Mouse (Mus musculus): ENCODE measurements around the gene Stpg4. TPM values are rescaled to one million over a fixed set of nuclear protein-coding genes. Genes with fewer than 3 reads are reported as not detected.

Gene Stpg4
- polyA plus RNA-seq, 1 experiment, result not detected

DNA sequence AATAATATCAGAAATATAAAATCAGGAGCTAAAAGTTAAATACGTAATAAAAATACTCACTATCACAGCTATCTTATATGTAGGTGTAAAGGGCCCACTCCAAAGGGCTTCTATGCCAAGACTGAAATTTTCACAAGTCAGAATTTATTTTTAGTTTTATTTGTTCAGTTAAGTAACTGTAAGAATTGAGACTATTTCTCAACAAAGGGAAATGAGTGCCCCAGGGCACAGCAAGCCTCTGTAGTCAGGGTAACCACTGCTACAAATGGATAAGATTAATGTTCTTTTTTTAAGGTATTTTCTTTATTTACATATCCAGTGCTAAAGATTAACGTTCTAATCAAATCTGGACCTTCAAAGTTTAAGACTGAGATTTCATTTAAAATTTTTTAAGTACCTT is 11.9 kb upstream of the Stpg4 start:
- Histone ChIP-seq H3K4me1 (ENCODE audit: control insufficient read depth) (peaks cover 27% of the 10 kb centered on the region), H3K4me3 (replicated peaks) (no peak overlapping the region), H3K36me3 (ENCODE audit: control insufficient read depth) (peaks cover 73% of the 10 kb centered on the region), H3K27me3 (ENCODE audit: control insufficient read depth) (no peaks in the 10 kb centered on the region), H3K9me3 (ENCODE audit: control insufficient read depth, low read length) (no peaks in the 10 kb centered on the region)
- TF ChIP-seq TAL1 (IDR thresholded peaks at IDR 0.05; ENCODE audit: low read length) (no peak), GATA1 (IDR thresholded peaks at IDR 0.05; ENCODE audit: low read length) (no peak)

GRCm38 (mm10) chr17:87433929-87434328 is 6.4 kb upstream of the Stpg4 start:
- no peaks in the 10 kb centered on the region for H3K27me3 ChIP-seq (ENCODE audit: control insufficient read depth)
- no peak overlapping the region for H3K4me3 ChIP-seq (replicated peaks)
- peaks cover 84% of the 10 kb centered on the region for H3K36me3 ChIP-seq (ENCODE audit: control insufficient read depth)
- H3K4me1 ChIP-seq (ENCODE audit: control insufficient read depth), result peaks cover 10% of the 10 kb centered on the region
- no peak for TF ChIP-seq TAL1 (IDR thresholded peaks at IDR 0.05; ENCODE audit: low read length)
- no peak for TF ChIP-seq GATA1 (IDR thresholded peaks at IDR 0.05; ENCODE audit: low read length)
- H3K9me3 ChIP-seq (ENCODE audit: control insufficient read depth, low read length), result no peaks in the 10 kb centered on the region

GRCm38 (mm10) chr17:87432743-87433142 is 5.2 kb upstream of the Stpg4 start:
- Histone ChIP-seq H3K27me3 (ENCODE audit: control insufficient read depth) (no peaks in the 10 kb centered on the region), H3K36me3 (ENCODE audit: control insufficient read depth) (peaks cover 77% of the 10 kb centered on the region), H3K4me1 (ENCODE audit: control insufficient read depth) (peaks cover 7% of the 10 kb centered on the region), H3K9me3 (ENCODE audit: control insufficient read depth, low read length) (no peaks in the 10 kb centered on the region), H3K4me3 (replicated peaks) (no peak overlapping the region)
- no peak for TF ChIP-seq GATA1 (IDR thresholded peaks at IDR 0.05; ENCODE audit: low read length)
- no peak for TF ChIP-seq TAL1 (IDR thresholded peaks at IDR 0.05; ENCODE audit: low read length)

DNA sequence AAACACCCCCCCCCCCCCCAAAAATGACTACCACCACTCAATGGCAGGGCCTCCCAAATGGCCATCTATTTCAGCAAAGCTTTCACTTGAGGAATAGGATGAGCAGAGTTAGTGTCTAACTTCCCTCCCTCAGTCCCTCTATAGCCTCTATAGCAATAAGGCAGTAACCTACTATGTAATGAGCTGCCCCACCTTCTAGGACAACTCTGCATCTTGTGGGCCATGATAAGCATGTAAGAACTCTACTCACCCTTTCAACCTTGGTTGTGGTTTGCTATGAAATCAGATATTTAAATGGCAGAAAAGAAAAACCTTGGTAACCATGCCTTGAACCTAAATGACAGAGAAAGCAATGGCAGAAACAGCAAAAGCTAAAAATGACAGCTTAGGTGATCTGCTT is 4.8 kb upstream of the Stpg4 start:
- H3K9me3 ChIP-seq (ENCODE audit: control insufficient read depth, low read length), result no peaks in the 10 kb centered on the region
- H3K27me3 ChIP-seq (ENCODE audit: control insufficient read depth), result no peaks in the 10 kb centered on the region
- peaks cover 76% of the 10 kb centered on the region for H3K36me3 ChIP-seq (ENCODE audit: control insufficient read depth)
- H3K4me3 ChIP-seq (replicated peaks), result no peak overlapping the region
- peaks cover 4% of the 10 kb centered on the region for H3K4me1 ChIP-seq (ENCODE audit: control insufficient read depth)
- TF ChIP-seq TAL1 (IDR thresholded peaks at IDR 0.05; ENCODE audit: low read length) (no peak), GATA1 (IDR thresholded peaks at IDR 0.05; ENCODE audit: low read length) (no peak)

DNA sequence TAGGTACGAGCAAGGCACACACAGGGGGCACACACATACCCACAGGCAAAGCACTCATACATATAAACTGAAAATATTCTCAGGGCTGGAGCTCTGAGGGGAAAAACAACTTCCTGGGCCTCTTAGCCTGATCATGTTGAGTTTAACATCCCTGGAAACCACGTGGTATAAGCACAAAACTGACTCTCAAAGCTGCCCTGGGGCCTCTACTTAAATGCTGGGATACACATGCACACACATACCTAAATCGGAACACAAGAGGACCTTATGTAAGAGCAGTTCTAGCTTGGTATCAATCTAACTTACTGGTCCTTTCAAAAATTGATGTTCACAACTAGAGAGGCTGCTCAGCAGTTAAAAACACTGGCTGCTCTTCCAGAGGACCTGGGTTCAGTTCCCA is 1.9 kb upstream of the Stpg4 start:
- peaks cover 54% of the 10 kb centered on the region for H3K36me3 ChIP-seq (ENCODE audit: control insufficient read depth)
- no peak overlapping the region for H3K4me3 ChIP-seq (replicated peaks)
- H3K9me3 ChIP-seq (ENCODE audit: control insufficient read depth, low read length), result no peaks in the 10 kb centered on the region
- H3K27me3 ChIP-seq (ENCODE audit: control insufficient read depth), result no peaks in the 10 kb centered on the region
- TF ChIP-seq GATA1 (IDR thresholded peaks at IDR 0.05; ENCODE audit: low read length) (no peak), TAL1 (IDR thresholded peaks at IDR 0.05; ENCODE audit: low read length) (no peak)
- peaks cover 4% of the 10 kb centered on the region for H3K4me1 ChIP-seq (ENCODE audit: control insufficient read depth)

DNA sequence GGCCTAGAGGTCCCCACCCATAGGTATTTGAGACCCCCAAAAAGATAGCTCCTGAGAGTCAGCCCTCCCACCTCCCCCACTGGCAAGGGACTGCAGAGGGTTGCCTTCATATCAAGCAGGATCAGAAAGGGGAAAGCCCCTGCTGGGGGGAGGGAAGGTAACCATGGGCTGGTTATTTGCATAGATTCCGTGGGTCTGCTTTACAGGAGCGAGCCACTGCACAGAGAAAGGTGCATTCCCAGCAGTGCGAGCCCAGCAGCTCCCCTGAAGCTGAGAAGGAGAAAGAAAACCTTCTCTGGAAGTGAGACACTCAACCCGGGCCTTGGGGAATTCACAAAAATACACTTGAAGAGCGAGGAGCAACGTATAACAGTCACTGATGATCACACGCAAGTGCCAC is 9.5 kb downstream of the Stpg4 start:
- no peaks in the 10 kb centered on the region for H3K27me3 ChIP-seq (ENCODE audit: control insufficient read depth)
- H3K36me3 ChIP-seq (ENCODE audit: control insufficient read depth), result no peaks in the 10 kb centered on the region
- TF ChIP-seq TAL1 (IDR thresholded peaks at IDR 0.05; ENCODE audit: low read length) (no peak), GATA1 (IDR thresholded peaks at IDR 0.05; ENCODE audit: low read length) (no peak)
- H3K4me1 ChIP-seq (ENCODE audit: control insufficient read depth), result no peaks in the 10 kb centered on the region
- H3K4me3 ChIP-seq (replicated peaks), result no peak overlapping the region
- no peaks in the 10 kb centered on the region for H3K9me3 ChIP-seq (ENCODE audit: control insufficient read depth, low read length)

DNA sequence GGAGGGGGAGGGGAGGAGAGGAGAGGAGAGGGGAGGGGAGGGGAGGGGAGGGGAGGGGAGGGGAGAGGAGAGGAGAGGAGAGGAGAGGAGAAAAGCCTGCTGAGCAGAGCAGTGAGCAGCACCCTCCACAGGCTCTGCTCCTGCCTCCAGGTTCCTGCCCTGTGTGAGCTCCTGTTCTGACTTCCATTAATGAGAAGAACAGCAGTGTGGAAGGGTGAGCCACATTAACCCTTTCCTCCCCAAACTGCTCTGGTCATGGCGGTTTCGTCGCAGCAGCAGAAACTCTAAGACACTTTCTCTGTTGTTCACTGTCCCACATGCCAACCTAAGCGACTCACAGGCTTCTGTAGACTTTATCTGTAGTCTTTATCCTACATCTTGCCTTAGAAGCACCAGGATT is 20.9 kb downstream of the Stpg4 start:
- Histone ChIP-seq H3K36me3 (ENCODE audit: control insufficient read depth) (no peaks in the 10 kb centered on the region), H3K4me3 (replicated peaks) (no peak overlapping the region), H3K9me3 (ENCODE audit: control insufficient read depth, low read length) (no peaks in the 10 kb centered on the region), H3K4me1 (ENCODE audit: control insufficient read depth) (peaks cover 3% of the 10 kb centered on the region), H3K27me3 (ENCODE audit: control insufficient read depth) (no peaks in the 10 kb centered on the region)
- TF ChIP-seq GATA1 (IDR thresholded peaks at IDR 0.05; ENCODE audit: low read length) (no peak), TAL1 (IDR thresholded peaks at IDR 0.05; ENCODE audit: low read length) (no peak)

DNA sequence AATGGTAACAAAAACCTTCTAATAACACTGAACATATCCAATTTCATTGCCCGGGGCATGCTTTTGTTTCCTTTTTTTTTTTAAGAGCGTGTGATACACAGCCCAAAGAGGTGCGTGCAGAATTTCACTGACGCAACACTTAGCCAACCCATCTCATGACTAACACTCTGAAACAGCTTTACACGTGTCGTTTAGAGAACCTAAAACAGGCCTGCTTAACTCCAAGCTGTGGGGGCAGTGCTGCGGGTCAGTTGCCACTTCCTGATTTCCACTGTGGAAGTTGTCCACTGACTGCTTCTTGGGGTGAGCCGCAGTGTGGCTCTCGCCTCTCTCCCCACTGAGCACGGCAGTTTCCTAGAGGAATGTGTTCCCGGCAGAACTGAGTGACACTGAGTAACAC is 22.0 kb downstream of the Stpg4 start:
- Histone ChIP-seq H3K4me1 (ENCODE audit: control insufficient read depth) (peaks cover 3% of the 10 kb centered on the region), H3K27me3 (ENCODE audit: control insufficient read depth) (no peaks in the 10 kb centered on the region), H3K9me3 (ENCODE audit: control insufficient read depth, low read length) (no peaks in the 10 kb centered on the region), H3K36me3 (ENCODE audit: control insufficient read depth) (no peaks in the 10 kb centered on the region), H3K4me3 (replicated peaks) (no peak overlapping the region)
- TF ChIP-seq GATA1 (IDR thresholded peaks at IDR 0.05; ENCODE audit: low read length) (no peak), TAL1 (IDR thresholded peaks at IDR 0.05; ENCODE audit: low read length) (no peak)

DNA sequence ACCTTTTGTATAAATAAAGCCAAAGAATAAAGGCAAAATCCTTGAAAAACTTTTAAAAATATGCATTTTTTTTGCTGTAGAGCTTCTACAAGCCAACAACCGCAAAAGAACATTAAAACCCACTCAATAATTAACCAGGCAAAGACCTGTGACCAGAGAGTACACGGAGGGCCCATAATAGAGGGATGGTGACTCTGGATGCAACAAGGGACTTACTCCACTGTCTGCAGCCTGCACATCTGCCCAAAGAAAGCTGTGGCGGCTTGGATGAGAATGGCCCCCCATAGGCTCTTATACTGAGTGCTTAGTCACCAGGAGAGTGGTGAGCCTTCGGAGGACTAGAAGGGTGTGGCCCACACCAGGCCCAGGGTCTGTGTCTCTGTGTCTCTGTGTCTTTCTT is 24.1 kb downstream of the Stpg4 start:
- H3K4me1 ChIP-seq (ENCODE audit: control insufficient read depth), result peaks cover 3% of the 10 kb centered on the region
- H3K4me3 ChIP-seq (replicated peaks), result no peak overlapping the region
- no peaks in the 10 kb centered on the region for H3K36me3 ChIP-seq (ENCODE audit: control insufficient read depth)
- TF ChIP-seq GATA1 (IDR thresholded peaks at IDR 0.05; ENCODE audit: low read length), result no peak
- TF ChIP-seq TAL1 (IDR thresholded peaks at IDR 0.05; ENCODE audit: low read length), result no peak
- H3K9me3 ChIP-seq (ENCODE audit: control insufficient read depth, low read length), result no peaks in the 10 kb centered on the region
- no peaks in the 10 kb centered on the region for H3K27me3 ChIP-seq (ENCODE audit: control insufficient read depth)

- Histone ChIP-seq H3K4me1 (ENCODE audit: control insufficient read depth) (peaks cover 3% of the 10 kb centered on the region), H3K27me3 (ENCODE audit: control insufficient read depth) (no peaks in the 10 kb centered on the region), H3K4me3 (replicated peaks) (no peak overlapping the region), H3K9me3 (ENCODE audit: control insufficient read depth, low read length) (no peaks in the 10 kb centered on the region), H3K36me3 (ENCODE audit: control insufficient read depth) (no peaks in the 10 kb centered on the region)
- no peak for TF ChIP-seq TAL1 (IDR thresholded peaks at IDR 0.05; ENCODE audit: low read length)
- no peak for TF ChIP-seq GATA1 (IDR thresholded peaks at IDR 0.05; ENCODE audit: low read length)
These were observed 25.1 kb downstream of the Stpg4 start for GRCm38 (mm10) chr17:87402444-87402843.
